10 mouse cellular contexts compared by ENCODE assay signal in genomic region chr1:59668871-59669270, GRCm38 (mm10). TPM values are rescaled to one million over a fixed set of nuclear protein-coding genes. Genes with fewer than 3 reads are reported as not detected.
DNase-seq lines count a peak whose midpoint lies in the region; ATAC-seq and TF ChIP-seq lines count a peak whose summit lies in the region.
"Had no signal": no experiment of that assay in that cellular context is flagged by ENCODE, and none has a peak within 500 bp of the region (broad histone marks: within the 10 kb centered on the region; RNA-seq: fewer than 3 reads in every experiment).

No protein-coding gene starts in this region.

- H3K9me3 ChIP-seq in kidney, postnatal 0 days (replicated peaks; ENCODE audit: low read length): no peaks in the 10 kb centered on the region
- no peaks in the 10 kb centered on the region for H3K9me3 ChIP-seq in hindbrain, embryonic 14.5 days (ENCODE audit: control insufficient read depth, low read length)
- H3K9me3 ChIP-seq in midbrain, embryonic 16.5 days (replicated peaks; ENCODE audit: control insufficient read depth, low read length, poor library complexity, severe bottlenecking): no peaks in the 10 kb centered on the region

- H3K36me3 ChIP-seq in kidney, postnatal 0 days (ENCODE audit: insufficient read depth, low read length): 0 out of 2 replicates have a peak, but pooled peaks cover 8% of the 10 kb centered on the region
- no peaks in the 10 kb centered on the region for H3K36me3 ChIP-seq in hindbrain, embryonic 14.5 days (replicated peaks; ENCODE audit: control insufficient read depth, insufficient read depth)
- no peaks in the 10 kb centered on the region for H3K36me3 ChIP-seq in midbrain, embryonic 16.5 days (ENCODE audit: control insufficient read depth, insufficient read depth, low read length)

- no peak for DNase-seq in kidney, postnatal 0 days (ENCODE audit: low spot score)
- DNase-seq in kidney, postnatal 10 days: no peak
- peak; percentile 40 for DNase-seq in R1 (ENCODE audit: low read depth, low spot score)
- DNase-seq in hindbrain, embryonic 14.5 days (ENCODE audit: low spot score): no peak
- no peak for DNase-seq in heart, adult 9 months (ENCODE audit: low spot score in 2 of 2)
- no peak for DNase-seq in right cerebral cortex, postnatal 25 days
- DNase-seq: gastrocnemius, postnatal 25 days; thymus, postnatal 4 days had no signal

- H3K27ac ChIP-seq in kidney, postnatal 0 days: no peak overlapping the region
- H3K27ac ChIP-seq in hindbrain, embryonic 14.5 days: no peak overlapping the region
- no peak overlapping the region for H3K27ac ChIP-seq in midbrain, embryonic 16.5 days (ENCODE audit: low read length)

- no peak for TF ChIP-seq CTCF in kidney, postnatal 0 days (IDR thresholded peaks at IDR 0.05; ENCODE audit: low read depth)

- no peaks in the 10 kb centered on the region for H3K27me3 ChIP-seq in kidney, postnatal 0 days (ENCODE audit: insufficient read depth, low read length)
- H3K27me3 ChIP-seq in hindbrain, embryonic 14.5 days (ENCODE audit: control insufficient read depth, insufficient read depth, low read length): no peaks in the 10 kb centered on the region
- H3K27me3 ChIP-seq in midbrain, embryonic 16.5 days (ENCODE audit: control insufficient read depth, insufficient read depth, low read depth, low read length): no peaks in the 10 kb centered on the region

- no peak for ATAC-seq in kidney, postnatal 0 days (replicated peaks; ENCODE audit: low FRiP score, low read depth)
- ATAC-seq in hindbrain, embryonic 14.5 days (ENCODE audit: low FRiP score): no peak
- no peak for ATAC-seq in midbrain, embryonic 16.5 days
- ATAC-seq: inflammation-experienced regulatory T-cells, adult 6 months had no signal

- 82% methylated on average over 2 of the region's 2 CpGs for WGBS in kidney, postnatal 0 days
- WGBS in hindbrain, embryonic 14.5 days: 87% methylated on average over 2 of the region's 2 CpGs
- 78% methylated on average over 2 of the region's 2 CpGs for WGBS in midbrain, embryonic 16.5 days

- no peak overlapping the region for H3K9ac ChIP-seq in kidney, postnatal 0 days (ENCODE audit: low read depth, low read length)
- no peak overlapping the region for H3K9ac ChIP-seq in hindbrain, embryonic 14.5 days
- H3K9ac ChIP-seq in midbrain, embryonic 16.5 days (ENCODE audit: low read depth, low read length): no peak overlapping the region

- H3K4me3 ChIP-seq in kidney, postnatal 0 days (replicated peaks; ENCODE audit: low read depth, low read length): no peak overlapping the region
- no peak overlapping the region for H3K4me3 ChIP-seq in hindbrain, embryonic 14.5 days (replicated peaks; ENCODE audit: low read length)
- H3K4me3 ChIP-seq in midbrain, embryonic 16.5 days (ENCODE audit: low read depth, low read length): no peak overlapping the region

- no peaks in the 10 kb centered on the region for H3K4me1 ChIP-seq in kidney, postnatal 0 days (replicated peaks; ENCODE audit: insufficient read depth, low read length)
- peaks cover 21% of the 10 kb centered on the region for H3K4me1 ChIP-seq in hindbrain, embryonic 14.5 days (replicated peaks; ENCODE audit: control insufficient read depth, insufficient read depth, low read length)
- H3K4me1 ChIP-seq in midbrain, embryonic 16.5 days (ENCODE audit: control insufficient read depth, insufficient read depth, low read length): peaks cover 28% of the 10 kb centered on the region

- 0 out of 2 replicates have a peak overlapping the region, but pooled peaks have one; percentile 71 for H3K4me2 ChIP-seq in kidney, postnatal 0 days (ENCODE audit: low read length)
- peak overlapping the region; percentile 87; the same call in 1 of the 2 replicates for H3K4me2 ChIP-seq in hindbrain, embryonic 14.5 days (replicated peaks)
- H3K4me2 ChIP-seq in midbrain, embryonic 16.5 days (ENCODE audit: low read length): peak overlapping the region; percentile 29; the same call in 1 of the 2 replicates

RNA-seq across cellular contexts. Expression of gene Sumo1, which starts 1.8 kb away (rescaled TPM):
- polyA plus RNA-seq in kidney, postnatal 0 days (2015; fragmentation: Nextera tagmentation; extraction: Ambion mirVana): 414 and 416 TPM in 2 replicates
- 340 and 359 TPM in 2 replicates for polyA plus RNA-seq in hindbrain, embryonic 14.5 days (2014; fragmentation: Nextera tagmentation; extraction: Ambion mirVana)
- polyA plus RNA-seq in midbrain, embryonic 16.5 days (2015; fragmentation: Nextera tagmentation; extraction: Ambion mirVana): 332 and 347 TPM in 2 replicates

RNA-seq across cellular contexts. Expression of gene Nop58, which starts 15.9 kb away (rescaled TPM):
- polyA plus RNA-seq in kidney, postnatal 0 days (2015; fragmentation: Nextera tagmentation; extraction: Ambion mirVana): 162 and 173 TPM in 2 replicates
- polyA plus RNA-seq in hindbrain, embryonic 14.5 days (2014; fragmentation: Nextera tagmentation; extraction: Ambion mirVana): 127 and 138 TPM in 2 replicates
- polyA plus RNA-seq in midbrain, embryonic 16.5 days (2015; fragmentation: Nextera tagmentation; extraction: Ambion mirVana): 139 and 149 TPM in 2 replicates

Comparison
In these comparisons a context has a peak if more than half of its experiments do, and no peak if none do; other contexts are left out.
1. H3K4me2 ChIP-seq: peak in every context shown above with its lines; median percentile 87 in hindbrain, embryonic 14.5 days; 71 in kidney, postnatal 0 days; 29 in midbrain, embryonic 16.5 days.